Mouse (Mus musculus): ENCODE measurements around the gene Scnn1b. TPM values are rescaled to one million over a fixed set of nuclear protein-coding genes. Genes with fewer than 3 reads are reported as not detected.
A peak's percentile ranks its signal among the peaks of the same experiment; 100 is the strongest.

The Scnn1b gene
- polyA plus RNA-seq, 1 experiment from 2014 or later: not detected

- ATAC-seq (ENCODE audit: low read depth): no peak
- DNase-seq: no peak
- H3K27me3 ChIP-seq: no peaks in the 10 kb centered on the region
- H3K36me3 ChIP-seq: peaks cover 22% of the 10 kb centered on the region
- no peak overlapping the region for H3K4me2 ChIP-seq
- H3K4me1 ChIP-seq (replicated peaks): no peaks in the 10 kb centered on the region
- 86% methylated on average over 7 of the region's 7 CpGs for WGBS (ENCODE audit: insufficient replicate concordance)
- H3K9me3 ChIP-seq (replicated peaks): no peaks in the 10 kb centered on the region
- no peak overlapping the region for H3K9ac ChIP-seq
- no peak overlapping the region for H3K4me3 ChIP-seq (replicated peaks)
- no peak overlapping the region for H3K27ac ChIP-seq
These were observed 59.5 kb downstream of the Scnn1b start for GRCm38 (mm10) chr7:121924361-121924760.

- Histone ChIP-seq H3K4me3 (replicated peaks) (no peak overlapping the region), H3K9me3 (replicated peaks) (no peaks in the 10 kb centered on the region), H3K27ac (no peak overlapping the region), H3K4me2 (no peak overlapping the region), H3K9ac (no peak overlapping the region), H3K4me1 (replicated peaks) (no peaks in the 10 kb centered on the region), H3K36me3 (peaks cover 32% of the 10 kb centered on the region), H3K27me3 (no peaks in the 10 kb centered on the region)
- ATAC-seq (ENCODE audit: low read depth) (no peak), DNase-seq (no peak)
- 80% methylated on average over 2 of the region's 2 CpGs for WGBS (ENCODE audit: insufficient replicate concordance)
These were observed 63.0 kb downstream of the Scnn1b start for GRCm38 (mm10) chr7:121927882-121928281.

- WGBS (ENCODE audit: insufficient replicate concordance): 81% methylated on average over 7 of the region's 7 CpGs
- Histone ChIP-seq H3K9me3 (replicated peaks) (no peaks in the 10 kb centered on the region), H3K4me2 (no peak overlapping the region), H3K4me1 (replicated peaks) (no peaks in the 10 kb centered on the region), H3K9ac (no peak overlapping the region), H3K36me3 (peaks cover 33% of the 10 kb centered on the region), H3K27ac (no peak overlapping the region), H3K4me3 (replicated peaks) (no peak overlapping the region), H3K27me3 (no peaks in the 10 kb centered on the region)
- DNase-seq (no peak), ATAC-seq (ENCODE audit: low read depth) (no peak)
These were observed 66.4 kb downstream of the Scnn1b start for GRCm38 (mm10) chr7:121931246-121931645.

- ATAC-seq (ENCODE audit: low read depth) (no peak), DNase-seq (no peak)
- Histone ChIP-seq H3K9ac (no peak overlapping the region), H3K4me1 (replicated peaks) (no peaks in the 10 kb centered on the region), H3K4me3 (replicated peaks) (no peak overlapping the region), H3K36me3 (peaks cover 24% of the 10 kb centered on the region), H3K27me3 (no peaks in the 10 kb centered on the region), H3K9me3 (replicated peaks) (no peaks in the 10 kb centered on the region), H3K27ac (no peak overlapping the region), H3K4me2 (no peak overlapping the region)
- WGBS (ENCODE audit: insufficient replicate concordance): 75% methylated on average over 6 of the region's 6 CpGs
These were observed 68.8 kb downstream of the Scnn1b start for GRCm38 (mm10) chr7:121933675-121934074.

GRCm38 (mm10) chr7:121934346-121934745 lies 69.5 kb downstream of the Scnn1b start:
- Histone ChIP-seq H3K36me3 (peaks cover 19% of the 10 kb centered on the region), H3K4me1 (replicated peaks) (peaks cover under 1% of the 10 kb centered on the region; the same call in 1 of the 2 replicates), H3K9me3 (replicated peaks) (no peaks in the 10 kb centered on the region), H3K27ac (no peak overlapping the region), H3K9ac (no peak overlapping the region), H3K27me3 (no peaks in the 10 kb centered on the region), H3K4me3 (replicated peaks) (no peak overlapping the region), H3K4me2 (no peak overlapping the region)
- DNase-seq (no peak), ATAC-seq (ENCODE audit: low read depth) (no peak)
- WGBS (ENCODE audit: insufficient replicate concordance): 61% methylated on average over 2 of the region's 2 CpGs

- ATAC-seq (ENCODE audit: low read depth) (no peak), DNase-seq (no peak)
- Histone ChIP-seq H3K9me3 (replicated peaks) (no peaks in the 10 kb centered on the region), H3K4me1 (replicated peaks) (peaks cover 8% of the 10 kb centered on the region), H3K36me3 (0 out of 2 replicates have a peak, but pooled peaks cover 14% of the 10 kb centered on the region), H3K4me3 (replicated peaks) (no peak overlapping the region), H3K27ac (no peak overlapping the region), H3K27me3 (no peaks in the 10 kb centered on the region), H3K9ac (no peak overlapping the region), H3K4me2 (no peak overlapping the region)
- 79% methylated on average over 12 of the region's 12 CpGs for WGBS (ENCODE audit: insufficient replicate concordance)
These were observed 71.3 kb downstream of the Scnn1b start for GRCm38 (mm10) chr7:121935906-121936794.

- 74% methylated on average over 14 of the region's 14 CpGs for WGBS (ENCODE audit: insufficient replicate concordance)
- Histone ChIP-seq H3K36me3 (peaks cover 13% of the 10 kb centered on the region; the same call in 1 of the 2 replicates), H3K9me3 (replicated peaks) (no peaks in the 10 kb centered on the region), H3K27me3 (no peaks in the 10 kb centered on the region), H3K4me2 (no peak overlapping the region), H3K9ac (no peak overlapping the region), H3K4me3 (replicated peaks) (no peak overlapping the region), H3K27ac (no peak overlapping the region), H3K4me1 (replicated peaks) (peaks cover 8% of the 10 kb centered on the region)
- DNase-seq: no peak
- no peak for ATAC-seq (ENCODE audit: low read depth)
These were observed 72.2 kb downstream of the Scnn1b start for GRCm38 (mm10) chr7:121936861-121937630.

GRCm38 (mm10) chr7:121938124-121938891 lies 73.5 kb downstream of the Scnn1b start:
- no peaks in the 10 kb centered on the region for H3K27me3 ChIP-seq
- no peaks in the 10 kb centered on the region for H3K9me3 ChIP-seq (replicated peaks)
- no peak overlapping the region for H3K4me2 ChIP-seq
- peaks cover 8% of the 10 kb centered on the region for H3K4me1 ChIP-seq (replicated peaks)
- H3K9ac ChIP-seq: no peak overlapping the region
- no peak overlapping the region for H3K4me3 ChIP-seq (replicated peaks)
- no peak for DNase-seq
- WGBS (ENCODE audit: insufficient replicate concordance): 73% methylated on average over 8 of the region's 8 CpGs
- no peak overlapping the region for H3K27ac ChIP-seq
- ATAC-seq (ENCODE audit: low read depth): no peak
- H3K36me3 ChIP-seq: peaks cover 17% of the 10 kb centered on the region

GRCm38 (mm10) chr7:121939244-121939643 lies 74.4 kb downstream of the Scnn1b start:
- Histone ChIP-seq H3K4me1 (replicated peaks) (peaks cover 8% of the 10 kb centered on the region), H3K27ac (no peak overlapping the region), H3K27me3 (no peaks in the 10 kb centered on the region), H3K4me3 (replicated peaks) (no peak overlapping the region), H3K9me3 (replicated peaks) (no peaks in the 10 kb centered on the region), H3K9ac (no peak overlapping the region), H3K36me3 (peaks cover 22% of the 10 kb centered on the region), H3K4me2 (no peak overlapping the region)
- WGBS (ENCODE audit: insufficient replicate concordance): 61% methylated on average over 6 of the region's 6 CpGs
- DNase-seq: no peak
- no peak for ATAC-seq (ENCODE audit: low read depth)

- no peak overlapping the region for H3K4me3 ChIP-seq (replicated peaks)
- no peak overlapping the region for H3K4me2 ChIP-seq
- peak; percentile 73 for ATAC-seq (ENCODE audit: low read depth)
- H3K36me3 ChIP-seq: peaks cover 22% of the 10 kb centered on the region
- DNase-seq: peak; percentile 15
- H3K9ac ChIP-seq: no peak overlapping the region
- H3K27ac ChIP-seq: no peak overlapping the region
- 32% methylated on average over 4 of the region's 4 CpGs for WGBS (ENCODE audit: insufficient replicate concordance)
- no peaks in the 10 kb centered on the region for H3K9me3 ChIP-seq (replicated peaks)
- no peaks in the 10 kb centered on the region for H3K27me3 ChIP-seq
- peaks cover 8% of the 10 kb centered on the region for H3K4me1 ChIP-seq (replicated peaks)
These were observed 74.9 kb downstream of the Scnn1b start for GRCm38 (mm10) chr7:121939729-121940128.

GRCm38 (mm10) chr7:121941016-121941415 lies 76.2 kb downstream of the Scnn1b start:
- H3K27ac ChIP-seq: no peak overlapping the region
- WGBS (ENCODE audit: insufficient replicate concordance): 72% methylated on average over 3 of the region's 3 CpGs

More at GRCm38 (mm10) chr7:121941016-121941415, 76.2 kb downstream of the Scnn1b start:
- no peak overlapping the region for H3K4me3 ChIP-seq (replicated peaks)
- H3K4me1 ChIP-seq (replicated peaks): peaks cover 8% of the 10 kb centered on the region
- no peaks in the 10 kb centered on the region for H3K27me3 ChIP-seq
- no peaks in the 10 kb centered on the region for H3K9me3 ChIP-seq (replicated peaks)
- H3K4me2 ChIP-seq: no peak overlapping the region
- ATAC-seq (ENCODE audit: low read depth) (no peak), DNase-seq (no peak)
- H3K36me3 ChIP-seq: peaks cover 14% of the 10 kb centered on the region
- H3K9ac ChIP-seq: no peak overlapping the region

All from liver, embryonic 13.5 days (tissue).